Mouse (Mus musculus): Measurements from ENCODE around the gene Il1r1.
A peak's percentile ranks its signal among the peaks of the same experiment; 100 is the strongest.
"Not testable (repeated sequence)": the region's sequence is repeated elsewhere in the genome, so short reads cannot be mapped to it uniquely, and the experiment has no call there.

Gene Il1r1

DNA sequence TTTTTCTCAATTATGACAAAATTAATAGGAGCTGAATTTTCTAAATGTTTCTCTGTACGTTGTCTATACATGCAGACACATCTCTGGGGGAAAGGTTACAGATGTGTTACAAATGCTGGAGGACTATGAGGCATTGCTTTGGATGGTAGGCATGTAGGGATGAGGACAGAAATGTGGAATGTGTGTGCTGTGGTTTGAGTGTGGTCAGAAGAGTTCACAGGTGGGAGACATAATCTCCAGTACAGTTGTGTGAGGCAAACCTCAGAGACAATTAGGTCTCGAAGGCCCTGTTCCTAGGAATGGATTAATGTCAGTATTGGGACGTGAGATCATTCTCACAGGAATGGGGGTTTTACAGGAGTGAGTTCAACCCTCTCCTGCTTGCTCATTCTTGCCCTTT, 47.3 kb downstream of the Il1r1 start:
- DNase-seq = no peak

DNA sequence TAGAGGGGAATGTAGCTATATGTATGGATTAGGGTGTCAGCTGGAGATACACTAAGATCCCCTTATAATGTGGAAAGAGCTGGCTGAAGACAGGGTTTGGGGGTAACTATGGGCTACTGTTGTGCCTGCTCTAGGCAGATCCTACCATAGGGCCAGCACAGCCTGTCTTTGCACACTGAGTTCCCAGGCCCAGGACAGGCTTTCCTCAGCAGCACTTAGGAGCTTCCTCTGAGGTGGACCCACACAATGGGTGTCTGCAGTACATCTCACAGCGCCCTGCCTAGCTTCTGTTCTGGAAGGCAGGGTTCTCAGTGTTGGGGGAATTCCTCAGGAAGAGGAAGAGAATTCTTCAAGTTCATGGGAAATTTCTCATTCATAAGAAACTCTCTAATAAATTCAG, 48.6 kb downstream of the Il1r1 start:
- no peak for DNase-seq

DNA sequence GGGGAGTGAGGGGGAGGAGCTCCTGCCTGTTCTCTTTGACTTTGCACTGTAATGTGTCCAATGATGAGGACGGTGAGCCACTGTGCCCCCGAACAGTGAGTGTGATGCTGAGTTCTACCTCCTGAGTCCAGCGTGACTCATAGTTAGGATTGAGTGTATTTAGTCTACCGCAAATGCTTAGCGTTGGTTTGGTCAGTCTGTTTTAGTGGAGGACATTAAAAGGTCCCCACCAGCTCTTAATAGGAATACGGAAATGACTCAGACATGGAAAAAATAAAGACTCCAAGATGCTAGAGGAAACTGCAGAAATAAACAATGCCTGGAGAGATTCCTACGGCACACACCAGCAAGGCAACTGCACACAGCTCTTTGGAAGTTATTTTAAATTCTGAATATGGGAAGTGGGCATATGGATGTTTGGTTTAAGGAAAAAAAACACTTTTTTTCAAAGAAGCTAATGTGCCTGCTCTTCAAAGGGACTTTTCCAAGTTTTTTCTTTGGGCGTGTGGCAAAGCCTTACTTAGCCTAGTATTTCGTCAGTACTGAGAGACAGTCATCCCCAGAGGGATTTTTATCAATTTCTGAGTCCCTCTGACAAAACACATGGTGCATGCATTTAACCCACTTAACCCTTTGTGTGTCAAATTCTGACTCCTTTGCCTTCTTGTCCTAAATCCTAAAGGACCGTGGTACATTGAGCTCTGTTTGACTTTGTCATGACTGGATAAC, 50.6 kb downstream of the Il1r1 start:
- DNase-seq = no peak

DNA sequence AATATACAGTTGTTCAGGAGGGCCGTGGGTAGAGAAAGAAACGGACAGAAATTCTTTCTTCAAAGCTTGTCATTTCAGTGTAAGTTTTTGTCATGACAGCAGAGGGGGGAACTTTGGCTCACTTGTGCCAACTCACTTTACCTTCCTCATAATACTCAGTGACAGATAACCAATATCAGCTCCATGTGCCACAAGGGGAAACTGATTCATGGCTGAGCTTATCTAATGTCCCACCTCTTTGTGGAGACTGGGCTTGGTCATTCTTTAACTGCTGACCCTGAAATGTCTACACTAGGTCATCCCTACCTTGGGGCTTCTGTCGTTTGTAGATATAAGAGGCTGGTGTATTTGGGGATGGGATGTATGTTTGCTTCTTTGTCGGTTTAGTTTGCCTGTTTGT, 53.1 kb downstream of the Il1r1 start:
- no peak for DNase-seq

DNA sequence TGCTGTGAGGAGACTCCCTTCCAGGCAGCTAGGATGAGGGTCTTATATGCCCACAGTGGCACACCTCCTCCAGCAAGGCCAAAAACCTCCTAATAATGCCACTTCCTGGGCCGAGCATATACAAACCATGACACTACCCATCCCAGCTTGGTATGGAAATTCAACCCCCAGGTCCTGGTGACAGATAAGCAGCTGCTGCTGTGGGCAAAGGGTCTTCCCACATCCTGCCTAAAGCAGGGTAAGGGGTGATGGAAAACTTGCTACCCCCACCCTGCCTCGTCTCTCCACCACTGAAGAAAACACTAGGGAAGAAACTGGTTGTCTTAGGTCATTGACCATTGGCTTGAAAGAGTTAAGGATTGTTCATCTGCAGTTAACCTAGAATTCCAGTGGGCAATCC, 53.8 kb downstream of the Il1r1 start:
- no peak for DNase-seq

DNA sequence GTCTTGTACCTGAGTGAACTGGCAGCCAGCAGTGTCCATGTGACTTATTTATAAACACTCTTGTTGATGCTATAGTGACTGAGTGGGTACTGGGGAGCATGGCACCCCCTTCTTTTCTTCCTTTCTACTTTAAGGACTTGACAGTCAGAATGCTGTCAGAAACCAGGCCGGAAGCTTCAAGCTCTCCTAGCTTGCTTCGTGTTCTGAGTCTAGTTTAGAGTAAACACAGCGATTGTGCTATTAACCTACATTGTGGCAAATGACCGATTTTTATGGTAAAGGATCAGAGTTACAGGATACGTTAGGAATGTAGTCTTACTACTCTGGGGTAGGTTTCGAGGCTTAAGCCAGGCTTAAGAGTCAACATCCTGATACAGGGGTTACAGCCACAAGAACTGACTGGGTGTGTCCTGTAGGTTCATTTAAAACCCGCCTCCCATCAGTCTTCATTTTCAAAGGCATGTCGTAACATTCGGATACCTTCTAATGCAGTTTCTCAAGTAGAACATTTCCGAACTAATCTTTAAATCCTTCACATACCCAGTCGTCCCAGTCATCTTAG, 54.4 kb downstream of the Il1r1 start:
- no peak for DNase-seq

DNA sequence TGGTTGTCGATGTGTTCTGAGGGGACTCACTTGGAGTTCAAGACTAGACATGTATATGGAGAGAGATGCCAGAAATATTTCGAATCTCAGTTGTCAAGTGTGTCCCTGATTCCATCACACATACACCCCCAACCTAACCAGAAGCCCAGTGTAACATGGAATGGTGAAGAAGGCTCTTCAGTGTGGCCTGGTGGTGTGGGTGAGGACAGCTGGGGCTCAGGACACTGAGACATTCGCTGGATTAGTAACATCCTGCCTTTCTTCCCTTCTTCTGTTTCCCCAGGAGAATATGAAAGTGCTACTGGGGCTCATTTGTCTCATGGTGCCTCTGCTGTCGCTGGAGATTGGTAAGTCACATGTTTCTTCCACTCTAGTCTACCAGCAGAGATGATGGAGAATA, 57.1 kb downstream of the Il1r1 start:
- no peak for DNase-seq

DNA sequence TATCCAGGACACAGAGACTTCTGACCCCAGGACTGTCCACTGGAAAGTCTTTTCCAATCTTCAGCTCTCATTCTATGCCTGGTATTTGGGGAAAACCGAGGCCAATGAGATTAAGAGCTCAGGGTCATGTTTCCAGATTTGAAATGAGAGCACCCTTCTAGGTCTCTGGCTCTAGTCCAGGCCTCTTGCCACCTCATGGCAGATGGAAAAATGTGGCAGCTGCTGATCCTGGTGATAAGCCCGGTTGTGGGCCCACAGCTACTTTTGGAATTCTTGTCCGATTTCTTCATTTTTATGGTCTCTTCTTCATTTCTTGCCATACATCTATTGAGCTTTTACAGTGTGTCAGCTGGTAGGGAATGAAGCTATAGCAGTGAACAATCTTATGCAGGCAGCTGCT, 57.5 kb downstream of the Il1r1 start:
- no peak for DNase-seq

DNA sequence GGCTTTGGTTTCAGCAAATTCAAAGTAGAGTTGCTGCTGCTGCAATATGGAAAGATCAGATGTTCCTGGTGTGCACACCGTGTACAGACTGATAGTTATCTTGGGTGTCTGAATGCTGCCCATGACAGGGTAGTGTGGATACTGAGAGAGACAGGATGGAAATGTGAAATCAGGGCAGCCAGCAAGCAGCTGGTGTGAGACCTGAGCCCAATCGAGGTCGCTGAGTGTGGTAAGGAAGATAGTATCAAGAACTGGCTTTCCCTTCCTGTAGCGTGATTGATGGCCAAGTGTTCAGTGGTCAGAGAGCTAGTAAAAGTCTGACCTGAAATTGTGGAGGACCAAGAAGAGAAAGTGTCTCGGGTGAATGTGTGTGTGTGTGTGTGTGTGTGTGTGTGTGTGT, 59.1 kb downstream of the Il1r1 start:
- no peak for DNase-seq

DNA sequence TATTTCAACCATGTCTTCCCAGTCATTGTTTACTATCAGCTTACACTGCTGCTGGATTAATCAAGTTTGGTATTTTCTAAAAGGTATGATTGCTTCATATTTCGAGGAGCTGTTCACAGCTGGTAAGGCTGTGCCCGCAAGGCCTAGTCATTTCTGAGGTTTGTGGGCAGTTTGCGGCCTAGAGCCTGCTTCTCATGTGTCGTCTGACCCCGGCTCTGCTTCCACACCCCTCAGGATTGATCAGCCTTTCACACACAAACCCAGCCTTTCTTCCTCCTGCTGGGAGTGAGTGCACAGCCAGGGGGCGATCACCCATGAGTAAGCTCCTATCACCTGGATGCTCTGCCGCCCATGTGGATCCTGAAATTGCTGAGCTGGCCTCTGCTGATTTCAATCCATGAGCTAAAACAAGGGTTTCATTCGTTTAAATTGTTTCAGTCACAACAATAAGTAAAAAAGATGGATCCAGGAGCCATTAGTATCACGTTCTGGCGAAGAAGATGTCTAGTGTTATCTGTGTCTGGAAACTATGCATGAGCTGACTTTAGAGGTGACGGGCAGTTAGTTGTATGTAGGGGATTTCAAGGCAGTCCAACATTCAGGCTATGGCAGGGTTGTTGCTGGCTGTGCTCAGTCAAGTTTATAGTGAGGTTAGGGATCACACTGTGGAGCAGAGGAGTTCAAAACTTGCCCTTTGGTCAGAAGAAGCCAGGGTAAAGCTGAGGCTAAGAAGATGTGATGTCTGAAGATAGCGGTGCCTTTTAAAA, 65.8 kb downstream of the Il1r1 start:
- DNase-seq = peak; percentile 49

DNA sequence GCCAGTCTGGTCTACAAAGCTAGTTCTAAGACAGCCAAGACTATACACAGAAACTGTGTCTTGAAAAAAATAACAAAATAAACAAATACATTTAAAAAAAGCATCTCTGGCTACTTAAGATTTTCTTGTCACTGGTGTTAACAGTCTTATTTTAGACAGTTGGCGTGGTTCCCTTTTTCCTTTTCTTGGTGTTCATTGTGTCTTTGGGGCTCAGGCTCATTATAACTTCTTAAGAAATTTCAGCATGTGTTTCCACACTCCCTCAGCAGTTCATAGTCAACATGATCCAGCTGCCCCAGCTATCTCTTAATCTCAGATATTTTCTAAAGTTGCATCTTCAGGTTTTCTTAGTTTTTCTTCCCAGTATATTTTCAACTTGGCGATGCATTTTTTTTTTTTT, 67.4 kb downstream of the Il1r1 start:
- DNase-seq = no peak

DNA sequence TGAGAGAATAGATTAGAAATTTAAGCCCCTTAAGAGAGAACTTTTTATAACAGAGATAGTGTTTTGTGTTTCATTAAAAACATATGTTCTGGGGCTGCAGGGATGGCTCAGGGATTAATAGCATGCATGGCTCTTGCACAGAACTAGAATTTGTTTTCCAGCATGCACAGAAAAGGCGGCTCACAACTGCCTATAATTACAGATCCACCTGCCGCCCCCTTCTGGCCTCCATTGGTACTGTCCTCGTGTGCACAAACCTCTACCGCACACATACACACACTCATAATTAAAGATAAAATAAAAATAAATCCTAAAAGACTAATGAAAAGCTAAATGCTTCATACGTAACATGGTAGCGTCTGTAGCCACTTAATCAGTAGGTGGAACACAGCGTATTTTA, 69.0 kb downstream of the Il1r1 start:
- peak; percentile 46 for DNase-seq

DNA sequence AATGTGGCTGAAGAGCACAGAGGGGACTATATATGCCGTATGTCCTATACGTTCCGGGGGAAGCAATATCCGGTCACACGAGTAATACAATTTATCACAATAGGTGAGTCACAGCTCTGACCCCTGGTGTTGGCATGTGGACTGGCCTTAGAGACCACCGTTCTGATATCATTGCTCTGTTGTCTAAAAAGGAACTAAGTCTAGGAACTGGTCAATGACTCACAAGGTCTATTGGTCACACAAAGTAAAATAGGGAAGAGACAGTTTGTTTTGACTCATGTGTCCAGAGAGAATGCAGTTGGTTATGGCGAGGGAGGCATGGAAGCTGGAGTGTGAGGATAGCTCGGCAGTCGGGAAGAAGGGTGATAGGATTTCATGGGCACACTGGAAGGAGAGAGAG, 69.9 kb downstream of the Il1r1 start:
- no peak for DNase-seq

DNA sequence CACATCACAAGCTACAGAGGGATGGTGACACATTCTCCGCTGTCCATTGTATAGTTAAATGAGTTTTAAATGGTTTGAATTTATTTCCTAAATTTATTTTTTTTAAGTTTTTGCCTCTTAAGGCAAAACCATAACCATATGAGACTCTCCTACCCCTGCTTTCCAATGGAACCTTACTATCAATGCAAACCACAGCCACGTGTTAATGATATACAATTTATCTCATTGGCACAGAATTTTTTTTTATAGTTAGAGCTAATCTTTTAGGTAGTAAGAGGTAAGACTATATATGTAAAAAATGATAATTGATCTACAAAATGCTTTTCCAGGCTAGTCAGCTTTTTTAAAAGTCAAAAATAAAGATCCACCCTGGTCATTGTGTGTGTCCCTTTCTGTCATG, 73.2 kb downstream of the Il1r1 start:
- DNase-seq = no peak

DNA sequence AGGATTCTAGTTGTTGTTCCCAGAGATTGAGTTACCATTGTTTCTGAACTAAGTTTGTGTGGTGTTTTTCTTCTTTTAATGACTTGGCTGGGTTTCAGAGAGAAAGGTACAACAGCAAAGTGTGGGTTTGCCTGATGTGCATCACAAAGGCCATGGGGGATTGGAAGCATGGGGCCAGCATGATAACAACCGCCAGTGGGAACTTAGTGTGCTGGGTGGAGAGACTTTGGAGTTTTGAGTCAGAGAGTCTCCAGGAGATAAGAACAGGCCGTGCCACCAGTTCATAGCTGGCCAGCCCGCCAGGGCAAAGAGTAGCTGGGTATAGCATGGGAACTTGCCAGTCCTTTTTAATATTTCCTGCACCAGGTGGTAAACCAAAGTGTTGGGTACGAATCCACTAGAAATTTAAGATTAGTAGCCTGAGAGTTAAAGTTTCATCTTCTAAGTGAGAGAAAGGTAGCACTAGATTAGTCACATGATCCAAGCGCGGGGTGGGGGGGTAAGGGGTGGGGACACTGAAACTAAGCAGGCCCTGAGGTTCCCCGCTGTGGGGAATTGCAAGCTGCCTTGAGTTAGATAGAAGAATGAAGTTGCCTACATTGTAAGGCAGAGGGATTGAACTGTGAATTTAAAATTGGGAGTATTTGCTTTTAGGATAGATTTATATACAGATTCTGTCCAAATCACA, 78.4 kb downstream of the Il1r1 start:
- no peak for DNase-seq

DNA sequence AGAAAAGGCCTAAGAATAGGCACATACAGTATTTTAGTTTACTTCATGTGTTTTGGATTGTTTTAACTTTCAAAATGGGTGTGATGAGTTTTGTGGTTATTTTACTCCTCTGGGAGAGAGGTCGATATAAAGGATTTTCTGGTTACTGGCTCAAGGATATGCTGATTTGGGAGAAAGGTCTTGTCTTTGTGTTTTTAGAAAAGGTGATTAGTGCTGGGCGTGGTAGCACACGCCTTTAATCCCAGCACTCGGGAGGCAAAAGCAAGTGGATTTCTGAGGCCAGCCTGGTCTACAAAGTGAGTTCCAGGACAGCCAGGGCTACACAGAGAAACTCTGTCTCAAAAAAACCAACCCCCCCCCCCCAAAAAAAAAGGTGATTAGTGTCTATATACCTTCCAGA, 79.4 kb downstream of the Il1r1 start:
- DNase-seq = not testable (repeated sequence)

DNA sequence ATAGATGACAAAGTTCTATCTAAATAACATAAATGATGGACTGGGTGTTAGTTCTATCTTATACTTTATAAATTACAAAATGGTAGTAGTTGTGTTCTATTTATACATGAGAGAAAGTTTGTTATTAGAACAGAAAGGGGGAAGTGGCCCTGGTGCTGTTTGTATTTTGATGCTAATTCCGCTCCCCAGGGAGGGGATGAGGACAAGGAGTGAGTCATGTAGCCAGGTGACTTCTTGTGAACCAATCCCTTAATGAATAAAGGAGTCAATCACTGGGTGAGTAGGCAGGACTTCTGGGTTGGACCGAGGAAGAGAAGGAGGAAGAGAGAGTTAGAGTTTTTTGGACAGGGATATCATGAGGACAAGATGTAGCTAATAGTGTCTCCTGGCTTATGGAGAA, 81.2 kb downstream of the Il1r1 start:
- DNase-seq = no peak

DNA sequence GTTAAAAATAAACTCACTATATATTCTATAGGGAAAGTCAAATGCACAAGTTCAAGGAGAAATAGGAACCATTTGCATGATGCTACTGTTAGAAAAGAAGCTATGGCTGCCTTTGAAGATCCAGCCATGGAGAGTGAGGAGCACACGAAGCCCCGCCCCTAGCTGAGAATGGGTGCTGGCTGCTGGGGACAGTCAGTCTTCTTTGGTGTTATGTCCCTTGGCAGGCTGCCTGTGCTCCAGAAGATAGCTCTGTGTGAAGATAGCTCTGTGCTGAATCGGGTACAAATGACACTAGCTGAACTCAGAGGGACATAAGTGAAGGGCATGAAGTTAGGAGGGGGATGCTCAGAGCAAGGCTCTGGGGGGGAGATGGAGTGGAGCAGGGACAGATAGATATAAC, 86.2 kb downstream of the Il1r1 start:
- no peak for DNase-seq

DNA sequence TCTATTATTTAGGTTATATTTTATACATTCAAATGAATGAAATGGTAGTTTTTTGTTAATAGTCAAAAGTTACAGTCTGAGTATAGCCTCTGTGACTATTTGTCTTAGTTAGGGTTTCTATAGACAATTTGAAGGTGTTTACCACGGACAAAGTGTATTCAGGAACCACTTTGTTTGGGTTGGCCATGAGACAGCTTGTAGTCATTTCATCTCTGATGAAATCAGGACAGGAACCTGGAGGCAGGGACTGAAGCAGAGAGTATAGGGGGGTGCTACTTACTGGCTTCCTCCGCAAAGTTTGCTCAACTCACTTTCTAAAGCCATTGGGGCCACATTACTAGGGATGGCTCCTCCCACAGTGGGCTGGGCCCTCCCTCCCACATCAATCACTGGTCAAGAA, 86.7 kb downstream of the Il1r1 start:
- DNase-seq = no peak

DNA sequence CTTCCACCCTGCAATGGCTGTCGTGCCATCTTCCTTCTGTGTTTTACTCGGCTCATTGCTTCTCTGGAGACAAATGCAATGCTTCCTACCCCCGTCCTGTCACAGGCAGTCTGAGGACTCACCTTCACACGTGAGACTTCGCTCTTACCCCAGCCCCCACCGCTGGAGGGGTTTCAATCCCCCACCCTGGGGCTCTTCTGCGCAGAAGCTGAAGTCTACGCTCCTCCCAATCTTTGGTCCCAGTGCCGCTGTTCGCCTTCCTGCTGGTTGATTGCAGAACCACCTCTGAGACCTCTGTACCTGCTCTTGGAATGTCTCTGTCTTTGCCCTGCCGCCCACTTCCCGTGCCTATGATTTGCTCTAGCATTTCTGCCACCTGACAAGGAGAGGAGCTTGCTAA, 89.1 kb downstream of the Il1r1 start:
- no peak for DNase-seq

DNA sequence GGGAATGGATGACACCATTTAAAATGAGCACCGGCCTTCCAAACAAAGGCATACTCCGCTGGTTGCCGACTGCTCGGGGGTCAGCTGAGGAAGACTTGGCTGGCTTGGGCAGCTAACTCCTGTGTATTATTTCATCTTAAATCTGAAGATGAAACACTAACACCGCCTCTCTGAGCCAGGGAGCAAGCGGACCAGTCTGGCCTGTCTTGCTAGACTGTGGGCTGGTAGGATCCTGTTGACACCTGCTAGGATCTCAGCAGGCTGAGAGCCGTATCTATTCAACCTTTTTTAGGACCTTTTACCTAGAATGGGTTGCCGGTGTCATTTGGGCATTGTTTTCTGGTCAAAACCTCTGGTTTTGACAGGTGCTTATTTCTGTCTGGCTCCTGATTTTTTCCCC, 92.8 kb downstream of the Il1r1 start:
- no peak for DNase-seq

DNA sequence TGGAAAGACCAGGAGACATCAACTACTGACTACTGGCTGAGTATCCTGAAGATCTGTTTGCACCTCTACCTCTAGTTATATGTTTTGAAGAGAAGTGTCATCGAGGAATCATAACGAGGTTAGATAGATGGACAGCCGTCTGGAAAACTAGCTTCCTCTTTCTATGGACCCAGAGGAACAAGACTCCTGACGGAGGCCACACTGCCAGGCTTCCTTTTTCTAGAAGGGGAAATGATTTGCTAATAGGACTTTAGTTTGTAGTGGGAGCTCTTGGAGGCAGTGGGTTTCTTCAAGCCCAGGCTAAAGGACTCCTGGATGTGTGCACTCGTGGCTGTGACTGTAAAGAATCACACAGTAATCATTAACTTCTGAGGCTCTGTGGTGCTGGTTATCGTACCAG, 96.9 kb downstream of the Il1r1 start:
- DNase-seq = no peak

DNA sequence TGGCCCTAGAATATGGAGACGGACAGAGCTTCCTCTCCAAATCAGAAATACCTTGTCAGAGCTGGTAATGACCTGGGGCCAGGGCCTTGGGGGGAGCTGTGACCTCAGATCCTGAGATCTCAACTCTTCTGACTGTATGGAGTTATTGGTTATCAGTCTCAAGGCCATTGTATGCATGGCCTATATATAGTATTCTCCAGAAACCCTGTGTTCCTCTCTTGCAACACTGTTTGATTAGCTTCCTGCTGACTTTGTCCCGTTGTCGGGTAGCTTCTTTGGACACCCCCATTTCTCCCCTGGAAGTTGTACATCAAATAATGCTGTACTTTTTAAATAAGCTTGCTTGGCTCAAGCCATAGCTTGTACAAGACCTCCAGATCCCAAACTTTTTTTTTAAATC, 97.7 kb downstream of the Il1r1 start:
- no peak for DNase-seq

DNA sequence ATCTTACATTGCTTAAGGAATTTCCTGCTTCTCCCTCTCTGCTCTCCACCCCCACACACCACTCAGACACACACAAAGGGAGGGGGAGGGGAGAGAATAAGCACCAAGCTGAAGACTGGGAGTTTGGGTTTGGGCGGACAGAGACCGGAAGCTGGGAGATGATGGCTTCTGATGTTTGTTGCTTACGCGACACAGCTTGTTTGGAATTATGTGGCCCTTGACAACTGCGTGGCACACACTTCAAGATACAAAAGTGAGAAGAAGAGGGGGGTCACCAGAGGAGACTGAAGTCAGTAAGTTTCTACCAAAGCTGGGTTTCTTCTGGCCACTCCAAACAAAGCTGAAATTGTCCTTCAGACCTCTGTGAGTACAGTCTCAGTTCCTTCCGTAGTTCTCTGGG, 99.6 kb downstream of the Il1r1 start, which contains the start of gene Il1rl2:
Gene Il1rl2 (plus strand): TSS at position 154 of the 400 bp plus-strand sequence.
- peak; percentile 47 for DNase-seq

Measured in thymus, postnatal 4 days (tissue).